Mouse (Mus musculus): Measurements from ENCODE around the gene Cask.

- no peak for TF ChIP-seq CTCF (conservative IDR thresholded peaks at IDR 0.05; ENCODE audit: insufficient read depth, insufficient read length, low read depth, low read length)
- no peak for TF ChIP-seq POLR2A (IDR thresholded peaks at IDR 0.05; ENCODE audit: low read depth, low read length)
These were observed 229.7 kb downstream of the Cask start for GRCm38 (mm10) chrX:13621473-13621872.
